Mouse (Mus musculus) lung, postnatal 0 days (tissue): Measurements from ENCODE around the gene Esyt1.

ENCODE experiments used
- CTCF ChIP-seq: IDR thresholded peaks from 2 replicates; pipeline ENCODE4 v1.5.1; 2016; ENCODE audit warnings: antibody characterized with exemption, mild to moderate bottlenecking
- EP300 ChIP-seq: IDR thresholded peaks from 2 replicates; pipeline ENCODE4 v1.6.1; 2016; ENCODE audit warnings: antibody characterized with exemption, mild to moderate bottlenecking, control low read depth

- TF ChIP-seq EP300 (no peak), CTCF (no peak)
Observed at GRCm38 (mm10) chr10:128535624-128536265, 10.1 kb upstream of the Esyt1 start.
